Mouse (Mus musculus): ENCODE data around the gene Gm45753. TPM values are rescaled to one million over a fixed set of nuclear protein-coding genes. Genes with fewer than 3 reads are reported as not detected.

Gm45753 gene
- polyA plus RNA-seq, 1 experiment from 2014 or later, result 0.71 TPM

DNA sequence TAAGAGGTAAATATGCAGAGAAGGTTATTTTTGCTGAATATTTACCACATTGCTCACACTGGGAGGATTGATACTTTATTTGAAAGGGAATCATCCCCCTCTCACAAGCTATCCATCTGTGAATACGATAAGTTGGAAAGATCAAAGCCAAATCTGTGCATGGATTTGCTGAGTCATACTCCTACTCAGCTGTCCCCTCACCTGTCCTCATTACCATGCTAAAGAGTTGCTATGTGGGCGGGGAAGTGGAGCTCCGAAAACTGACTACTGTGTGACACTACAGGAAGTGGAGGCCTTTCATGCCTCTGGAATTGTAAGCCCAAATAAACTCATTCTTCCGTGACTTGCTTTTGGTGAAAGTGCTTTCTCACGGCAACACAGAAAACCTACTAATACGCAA is 73.0 kb downstream of the Gm45753 start:
- Histone ChIP-seq H3K36me3 (ENCODE audit: insufficient read depth, low read length) (no peaks in the 10 kb centered on the region), H3K9me3 (replicated peaks; ENCODE audit: low read length) (no peaks in the 10 kb centered on the region), H3K4me2 (ENCODE audit: low read length) (no peak overlapping the region), H3K9ac (ENCODE audit: low read depth, low read length) (no peak overlapping the region), H3K27me3 (ENCODE audit: insufficient read depth, low read length) (no peaks in the 10 kb centered on the region), H3K4me3 (replicated peaks; ENCODE audit: low read depth, low read length) (no peak overlapping the region), H3K4me1 (replicated peaks; ENCODE audit: insufficient read depth, low read length) (no peaks in the 10 kb centered on the region), H3K27ac (no peak overlapping the region)
- no peak for DNase-seq (ENCODE audit: low spot score)
- no peak for TF ChIP-seq CTCF (IDR thresholded peaks at IDR 0.05; ENCODE audit: low read depth)
- no peak for ATAC-seq (replicated peaks; ENCODE audit: low FRiP score, low read depth)
- WGBS, result 76% methylated on average over 6 of the region's 6 CpGs

DNA sequence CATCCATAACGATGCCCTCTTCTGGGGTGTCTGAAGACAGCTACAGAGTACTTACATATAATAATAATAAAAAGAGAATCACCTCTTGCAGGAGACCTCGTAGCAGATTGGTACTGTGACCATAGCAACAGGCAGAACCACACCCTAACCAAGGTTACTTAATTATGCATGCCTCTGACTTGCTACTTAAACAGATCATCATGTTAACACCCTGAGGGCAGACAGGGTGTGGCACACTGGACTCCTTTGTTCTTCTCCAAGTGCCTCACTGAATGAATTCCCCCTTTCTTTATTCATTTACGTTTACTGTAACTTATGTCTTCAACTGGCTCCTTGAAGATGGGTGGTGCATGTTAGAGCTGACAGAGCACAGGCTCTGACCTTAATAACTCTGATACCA is 75.0 kb downstream of the Gm45753 start:
- DNase-seq (ENCODE audit: low spot score) (no peak), ATAC-seq (replicated peaks; ENCODE audit: low FRiP score, low read depth) (no peak)
- whole genome bisulfite sequencing, result 69% methylated on average over 3 of the region's 3 CpGs
- no peak overlapping the region for H3K4me3 ChIP-seq (replicated peaks; ENCODE audit: low read depth, low read length)
- TF ChIP-seq CTCF (IDR thresholded peaks at IDR 0.05; ENCODE audit: low read depth), result no peak
- no peak overlapping the region for H3K9ac ChIP-seq (ENCODE audit: low read depth, low read length)
- no peaks in the 10 kb centered on the region for H3K4me1 ChIP-seq (replicated peaks; ENCODE audit: insufficient read depth, low read length)
- no peak overlapping the region for H3K4me2 ChIP-seq (ENCODE audit: low read length)
- H3K36me3 ChIP-seq (ENCODE audit: insufficient read depth, low read length), result no peaks in the 10 kb centered on the region
- H3K9me3 ChIP-seq (replicated peaks; ENCODE audit: low read length), result no peaks in the 10 kb centered on the region
- H3K27ac ChIP-seq, result no peak overlapping the region
- no peaks in the 10 kb centered on the region for H3K27me3 ChIP-seq (ENCODE audit: insufficient read depth, low read length)

Other genes starting within 250 kb of the Gm45753 start
- gene Mtnr1a, start 239.3 kb downstream of the Gm45753 start, polyA plus RNA-seq (2015; fragmentation: Nextera tagmentation; extraction: Ambion mirVana), result not detected in 2 replicates
- gene F11, start 46.4 kb downstream of the Gm45753 start, polyA plus RNA-seq (2015; fragmentation: Nextera tagmentation; extraction: Ambion mirVana), result not detected in 2 replicates
- 0.06 and 0.08 TPM in 2 replicates for gene Klkb1, start 13.6 kb downstream of the Gm45753 start, polyA plus RNA-seq (2015; fragmentation: Nextera tagmentation; extraction: Ambion mirVana)
- 3.6 and 3.9 TPM in 2 replicates for gene Cyp4v3, start 24.8 kb upstream of the Gm45753 start, polyA plus RNA-seq (2015; fragmentation: Nextera tagmentation; extraction: Ambion mirVana)
- gene Fam149a, start 73.8 kb upstream of the Gm45753 start, polyA plus RNA-seq (2015; fragmentation: Nextera tagmentation; extraction: Ambion mirVana), result 52.3 and 57.8 TPM in 2 replicates
- 4.6 and 4.7 TPM in 2 replicates for gene Tlr3, start 102.6 kb upstream of the Gm45753 start, polyA plus RNA-seq (2015; fragmentation: Nextera tagmentation; extraction: Ambion mirVana)
- gene Sorbs2, start 199.3 kb upstream of the Gm45753 start, polyA plus RNA-seq (2015; fragmentation: Nextera tagmentation; extraction: Ambion mirVana), result 41.6 and 45.5 TPM in 2 replicates

All from kidney, postnatal 0 days (tissue).